Mouse (Mus musculus): Measurements from ENCODE around the gene Wdr19.
"Not testable (repeated sequence)": the region's sequence is repeated elsewhere in the genome, so short reads cannot be mapped to it uniquely, and the experiment has no call there.

Wdr19 gene

DNA sequence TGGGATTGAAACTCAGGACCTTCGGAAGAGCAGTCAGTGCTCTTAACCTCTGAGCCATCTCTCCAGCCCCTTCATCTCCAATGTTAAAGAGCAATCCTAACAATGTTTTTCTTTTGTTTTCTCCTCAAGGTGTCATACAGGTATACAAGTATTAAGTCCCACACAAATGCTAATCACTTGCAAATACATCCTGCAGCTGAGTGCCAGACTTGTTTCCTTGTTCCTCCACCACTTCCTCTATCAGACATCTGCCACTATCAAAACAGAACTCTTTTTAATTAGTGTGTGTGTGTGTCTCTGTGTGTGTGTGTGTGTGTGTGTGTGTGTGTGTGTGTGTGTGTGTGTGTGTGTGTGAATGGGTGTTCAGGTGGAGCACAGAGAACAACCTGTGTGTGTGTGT lies 100.1 kb downstream of the Wdr19 start:
- not testable (repeated sequence) for DNase-seq

DNA sequence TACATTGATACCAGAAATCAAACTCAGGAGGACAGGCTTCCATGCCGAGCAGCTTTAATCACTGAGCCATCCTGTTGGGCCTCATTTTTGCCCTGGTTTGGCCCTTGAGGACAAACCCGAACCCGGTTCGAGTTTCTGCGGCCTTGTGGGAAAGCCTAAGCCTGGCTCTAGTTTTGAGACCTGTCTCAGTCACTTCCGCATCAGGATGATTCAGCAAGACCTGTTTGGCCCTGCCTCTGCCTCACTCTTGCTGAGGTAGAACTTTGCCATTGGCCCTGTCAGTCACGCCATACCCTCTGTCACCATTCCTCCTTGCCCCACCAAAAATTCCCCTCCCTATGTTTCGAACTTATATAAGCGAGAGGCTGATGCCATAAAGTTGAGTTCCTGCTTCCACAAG lies 100.6 kb downstream of the Wdr19 start:
- DNase-seq, result no peak

DNA sequence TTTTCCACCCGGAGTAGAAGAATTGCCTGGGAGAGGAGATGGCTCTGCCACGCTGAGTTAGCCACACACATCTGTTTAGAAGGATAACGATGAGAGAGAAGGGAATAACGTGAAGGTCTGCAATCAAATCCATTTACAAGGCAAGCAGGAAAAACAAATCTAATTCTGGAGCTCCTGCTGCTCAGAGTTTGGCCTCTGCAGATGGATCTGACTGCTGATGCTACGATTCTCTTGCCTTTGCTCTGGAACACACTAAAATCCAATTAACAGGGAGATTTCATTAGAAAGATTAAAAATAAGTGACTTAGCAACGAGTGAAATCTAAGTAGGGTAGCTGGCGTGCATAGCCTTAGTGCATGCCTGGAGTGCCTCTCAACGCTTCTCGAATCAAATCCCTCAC lies 106.0 kb downstream of the Wdr19 start:
- DNase-seq, result no peak

DNA sequence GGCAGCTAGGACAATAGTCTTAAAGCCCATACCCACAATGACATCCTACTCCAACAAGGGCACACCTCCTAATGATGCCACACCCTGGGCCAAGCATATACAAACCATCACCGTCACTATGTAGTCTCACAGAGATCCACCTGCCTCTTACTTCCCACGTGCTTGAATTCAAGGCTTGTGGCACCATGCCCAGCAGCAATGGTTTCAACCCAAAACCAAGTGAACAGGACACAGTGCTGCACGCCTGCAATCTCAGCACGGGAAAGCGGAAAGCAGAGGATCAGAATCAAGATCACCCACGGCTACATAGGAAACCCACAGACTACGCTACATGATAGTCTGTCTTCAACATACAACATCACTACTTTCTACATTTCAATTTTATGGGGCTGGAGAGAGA lies 108.7 kb downstream of the Wdr19 start:
- DNase-seq, result no peak

GRCm38 (mm10) chr5:65308866-65309265 lies 109.4 kb downstream of the Wdr19 start:
- DNase-seq, result no peak

Measured in B cell, adult 2 months (primary cell).